Mouse (Mus musculus) cortical plate, adult 2 months (tissue): ENCODE measurements at regions not wholly inside any gene's neighbourhood (a gene's known extent, or its start where the extent isn't known, plus 50 kb on each side); places are given as distances from the start of the nearest gene placed in this dataset.

Source experiments
- CTCF ChIP-seq: fragments of 200-500 bp; IDR thresholded peaks from 2 replicates; pipeline ENCODE4 v1.5.1; 2011; ENCODE audit warnings: mild to moderate bottlenecking, control low read depth, low read length; ENCODE audit not compliant: insufficient read depth; ENCODE audit errors: extremely low read depth
- POLR2A ChIP-seq: fragments of 200-500 bp; IDR thresholded peaks from 2 replicates; pipeline ENCODE4 v1.6.1; 2011; ENCODE audit warnings: mild to moderate bottlenecking, low read length, control low read depth; ENCODE audit not compliant: insufficient read depth; ENCODE audit errors: extremely low read depth

- no peak for TF ChIP-seq CTCF
- TF ChIP-seq POLR2A, result no peak
Observed at GRCm38 (mm10) chr4:7356202-7356601, 882.6 kb downstream of the Car8 start.
